Mouse (Mus musculus) kidney, adult 2 months (tissue): ENCODE measurements around the gene Grap. TPM values are rescaled to one million over a fixed set of nuclear protein-coding genes. Genes with fewer than 3 reads are reported as not detected.
A peak's percentile ranks its signal among the peaks of the same experiment; 100 is the strongest.

ENCODE experiments used
- DNase-seq: peaks from one replicate; pipeline ENCODE4 v3.0.0; 2021
- H3K27ac ChIP-seq: fragments of 200-500 bp; 2 replicates; pipeline ENCODE4 v1.5.1; 2012; ENCODE audit warnings: low read depth, low read length, control low read depth, inconsistent platforms; ENCODE audit not compliant: insufficient read depth
- H3K27me3 ChIP-seq: fragments of 200-500 bp; replicated peaks from 2 replicates; pipeline ENCODE4 v1.6.1; 2012; ENCODE audit warnings: mild to moderate bottlenecking, moderate library complexity, low read length, inconsistent platforms; ENCODE audit not compliant: control insufficient read depth, insufficient read depth
- H3K36me3 ChIP-seq: fragments of 200-500 bp; 2 replicates; pipeline ENCODE4 v1.6.1; 2012; ENCODE audit warnings: mild to moderate bottlenecking, moderate library complexity, low read length, inconsistent platforms; ENCODE audit not compliant: control insufficient read depth, insufficient read depth
- H3K4me1 ChIP-seq: fragments of 200-500 bp; 2 replicates; pipeline ENCODE4 v1.6.1; 2011; ENCODE audit warnings: low read length; ENCODE audit not compliant: control insufficient read depth, insufficient read depth
- H3K4me3 ChIP-seq: fragments of 200-500 bp; 2 replicates; pipeline ENCODE4 v1.5.1; 2011; ENCODE audit warnings: mild to moderate bottlenecking, low read depth, low read length, control low read depth; ENCODE audit not compliant: insufficient read depth
- CTCF ChIP-seq: fragments of 200-500 bp; conservative IDR thresholded peaks from 2 replicates; pipeline ENCODE4 v1.5.1; 2011; ENCODE audit warnings: low read depth, mild to moderate bottlenecking, control low read depth, low read length, moderate library complexity, mixed read lengths; ENCODE audit not compliant: insufficient read depth, insufficient read length
- POLR2A ChIP-seq: fragments of 200-500 bp; IDR thresholded peaks from one replicate; pipeline ENCODE4 v1.6.1; 2011; ENCODE audit warnings: low read depth, low read length, control low read depth
- WGBS: fragments of 180-500 bp; shearing (Covaris S2); methylation state at CpG from one replicate; pipeline ENCODE4 v1.1.7; 2018; 5-methylcytosine and 5-hydroxymethylcytosine counted together
- polyA plus RNA-seq: library from polyadenylated mRNA; depleted of rRNA; stranded (reverse); fragments of >200 nt; gene quantifications from 2 replicates; pipeline ENCODE4 v1.2.3, GENCODE M21; 2012; rRNA removed

The Grap gene
- polyA plus RNA-seq, 1 experiment, result 15.3 TPM

DNA sequence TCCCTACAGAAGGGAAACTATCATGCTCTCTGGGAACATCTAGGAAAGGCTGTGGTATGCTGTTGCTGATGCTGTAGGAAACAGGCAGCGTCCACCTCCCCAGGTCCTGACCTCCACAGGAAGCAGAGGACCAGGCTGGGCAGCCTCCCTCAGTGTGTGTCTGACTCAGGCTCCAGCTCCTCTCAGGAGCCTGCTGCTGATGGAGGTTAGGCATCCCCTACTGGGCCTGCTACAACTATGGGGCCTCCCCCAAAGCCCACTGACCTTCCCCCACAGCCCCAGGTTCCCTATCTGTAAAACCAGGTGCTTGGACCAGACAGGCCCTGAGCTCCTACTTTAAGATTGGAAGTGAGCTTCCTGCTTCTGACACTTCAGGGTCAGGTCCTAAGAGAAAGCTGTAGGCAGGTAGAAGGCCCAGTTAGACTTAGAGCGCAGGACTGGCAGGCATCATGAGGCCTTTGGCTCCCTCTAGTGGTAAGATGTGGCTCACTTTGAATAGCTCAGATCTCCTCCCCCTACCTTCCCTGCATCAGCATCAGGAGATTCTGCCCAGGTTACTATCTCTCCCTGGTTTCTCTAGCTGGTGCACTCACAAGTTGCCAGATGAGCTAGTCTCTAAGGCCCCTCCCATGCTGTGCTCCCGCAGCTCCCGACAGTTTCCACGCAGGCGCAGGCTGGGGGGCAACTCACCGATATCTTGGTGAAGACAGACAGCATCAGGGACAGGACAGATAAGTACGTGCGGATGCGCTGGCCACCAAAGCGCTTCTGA lies 61.5 kb downstream of the Grap start:
- Histone ChIP-seq H3K27me3 (no peaks in the 10 kb centered on the region), H3K36me3 (no peaks in the 10 kb centered on the region), H3K4me3 (no peak overlapping the region), H3K27ac (no peak overlapping the region), H3K4me1 (no peaks in the 10 kb centered on the region)
- peak; percentile 83 for DNase-seq
- WGBS, result 53% methylated on average over 11 of the region's 11 CpGs
- TF ChIP-seq POLR2A, result no peak
- TF ChIP-seq CTCF, result peak; percentile 99

DNA sequence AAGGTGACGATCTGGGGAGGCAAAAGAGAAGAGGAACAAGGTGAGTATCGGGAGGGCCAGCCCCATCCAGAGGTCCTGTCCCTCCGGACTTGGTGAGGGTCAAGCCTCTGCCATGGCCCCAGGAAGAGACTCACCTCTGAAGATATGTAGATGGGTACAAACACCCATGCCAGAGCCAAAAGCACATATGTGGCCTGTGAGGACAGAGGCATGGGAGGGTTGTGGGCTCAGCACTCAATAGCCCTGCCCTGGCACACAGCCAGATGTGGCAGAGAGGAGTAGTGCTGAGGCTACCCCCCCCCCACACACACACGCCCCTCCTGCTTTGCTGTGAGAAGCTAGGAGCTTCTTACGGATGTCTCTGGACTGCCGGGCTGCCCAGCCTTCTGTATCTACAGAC lies 62.1 kb downstream of the Grap start:
- WGBS, result 62% methylated on average over 6 of the region's 6 CpGs
- no peak overlapping the region for H3K27ac ChIP-seq
- no peak for DNase-seq
- no peaks in the 10 kb centered on the region; the same call in 1 of the 2 replicates for H3K4me1 ChIP-seq
- H3K4me3 ChIP-seq, result no peak overlapping the region
- TF ChIP-seq CTCF (no peak), POLR2A (no peak)
- no peaks in the 10 kb centered on the region for H3K36me3 ChIP-seq
- no peaks in the 10 kb centered on the region for H3K27me3 ChIP-seq

GRCm38 (mm10) chr11:61717990-61718389 lies 64.9 kb downstream of the Grap start:
- peak; percentile 66 for DNase-seq
- H3K4me3 ChIP-seq, result no peak overlapping the region
- H3K4me1 ChIP-seq, result peaks cover 6% of the 10 kb centered on the region; the same call in 1 of the 2 replicates
- WGBS, result 65% methylated on average over 5 of the region's 5 CpGs
- no peak overlapping the region for H3K27ac ChIP-seq
- H3K36me3 ChIP-seq, result no peaks in the 10 kb centered on the region
- no peaks in the 10 kb centered on the region for H3K27me3 ChIP-seq
- TF ChIP-seq POLR2A, result no peak
- TF ChIP-seq CTCF, result no peak

- peak; percentile 64 for DNase-seq
- Histone ChIP-seq H3K4me3 (peak overlapping the region; percentile 55), H3K27me3 (no peaks in the 10 kb centered on the region), H3K27ac (peak overlapping the region; percentile 49), H3K4me1 (peaks cover 6% of the 10 kb centered on the region; the same call in 1 of the 2 replicates), H3K36me3 (no peaks in the 10 kb centered on the region)
- WGBS, result 32% methylated on average over 3 of the region's 3 CpGs
- TF ChIP-seq CTCF (no peak), POLR2A (no peak)
Measured at GRCm38 (mm10) chr11:61719387-61719786, 66.3 kb downstream of the Grap start.

GRCm38 (mm10) chr11:61719826-61720225 lies 66.8 kb downstream of the Grap start:
- TF ChIP-seq POLR2A (peak; percentile 38), CTCF (no peak)
- peaks cover 6% of the 10 kb centered on the region; the same call in 1 of the 2 replicates for H3K4me1 ChIP-seq
- no peaks in the 10 kb centered on the region for H3K27me3 ChIP-seq
- peak overlapping the region; percentile 55 for H3K4me3 ChIP-seq
- DNase-seq, result peak; percentile 80
- no peaks in the 10 kb centered on the region for H3K36me3 ChIP-seq
- H3K27ac ChIP-seq, result peak overlapping the region; percentile 74
- 51% methylated on average over 8 of the region's 8 CpGs for WGBS

DNA sequence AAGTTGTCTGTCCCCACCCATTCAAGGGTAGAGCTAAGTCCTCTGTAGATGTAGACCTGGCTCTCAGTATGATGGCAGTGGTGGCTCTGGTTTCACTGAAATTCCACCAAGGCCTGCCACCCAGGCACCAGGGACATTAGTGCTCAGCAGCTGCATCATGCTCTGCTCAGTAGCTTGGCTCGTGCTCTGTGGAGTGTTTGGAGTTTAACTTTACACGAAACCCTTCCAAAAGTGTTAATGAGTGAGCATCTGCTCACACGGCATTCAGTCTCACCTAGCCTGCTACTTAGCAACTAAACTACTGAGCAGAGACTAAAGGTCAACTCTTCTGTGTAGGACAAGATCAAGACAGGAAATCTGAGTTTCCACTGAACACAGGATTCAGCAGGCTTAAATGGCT lies 67.6 kb downstream of the Grap start, which contains the start of gene Slc5a10:
TSS of gene Slc5a10 (minus strand) at position 191 of the 400 bp plus-strand sequence.
- peak; percentile 89 for DNase-seq

GRCm38 (mm10) chr11:61722077-61722476 lies 69.0 kb downstream of the Grap start:
- Histone ChIP-seq H3K4me3 (no peak overlapping the region), H3K27ac (peak overlapping the region; percentile 10; the same call in 1 of the 2 replicates), H3K4me1 (peaks cover 6% of the 10 kb centered on the region; the same call in 1 of the 2 replicates), H3K27me3 (no peaks in the 10 kb centered on the region), H3K36me3 (no peaks in the 10 kb centered on the region)
- TF ChIP-seq CTCF, result no peak
- no peak for TF ChIP-seq POLR2A
- 31% methylated on average over 5 of the region's 5 CpGs for WGBS
- DNase-seq, result peak; percentile 90

More for the DNA sequence above, 67.6 kb downstream of the Grap start, which contains the start of gene Slc5a10:
- 40% methylated on average over 3 of the region's 3 CpGs for WGBS
- H3K36me3 ChIP-seq, result no peaks in the 10 kb centered on the region
- peak within 1 kb of the TSS; percentile 55 for H3K4me3 ChIP-seq
- TF ChIP-seq POLR2A, result no peak
- no peak for TF ChIP-seq CTCF
- H3K4me1 ChIP-seq, result peaks cover 6% of the 10 kb centered on the region; the same call in 1 of the 2 replicates
- H3K27me3 ChIP-seq, result no peaks in the 10 kb centered on the region
- H3K27ac ChIP-seq, result peak within 1 kb of the TSS; percentile 74

Other genes with a start within 250 kb of the Grap start
- gene Rnf112, start 199.1 kb upstream of the Grap start, polyA plus RNA-seq, result 0.08 and 0.10 TPM in 2 replicates
- 12.0 and 21.3 TPM in 2 replicates for gene Mfap4, start 167.8 kb upstream of the Grap start, polyA plus RNA-seq
- gene Mapk7, start 158.9 kb upstream of the Grap start, polyA plus RNA-seq, result 13.8 and 15.4 TPM in 2 replicates
- 42.7 and 43.3 TPM in 2 replicates for gene B9d1, start 148.1 kb upstream of the Grap start, polyA plus RNA-seq
- 23.1 and 25.7 TPM in 2 replicates for gene Epn2, start 73.6 kb upstream of the Grap start, polyA plus RNA-seq
- gene Fam83g, start 30.8 kb downstream of the Grap start, polyA plus RNA-seq, result 15.4 and 17.6 TPM in 2 replicates
- 348 and 492 TPM in 2 replicates for gene Slc5a10, start 67.6 kb downstream of the Grap start, polyA plus RNA-seq
- gene Prpsap2, start 108.8 kb downstream of the Grap start, polyA plus RNA-seq, result 20.3 and 21.4 TPM in 2 replicates
- 47.6 and 54.7 TPM in 2 replicates for gene Ulk2, start 201.8 kb downstream of the Grap start, polyA plus RNA-seq